Mouse (Mus musculus) intestine, postnatal 0 days (tissue): ENCODE results near the gene 6030445D17Rik. TPM values are rescaled to one million over a fixed set of nuclear protein-coding genes. Genes with fewer than 3 reads are reported as not detected.

ENCODE experiments used
- ATAC-seq: fragments of 200-750 bp; cut with Nextera tagmentation; 2 replicates; pipeline ENCODE4 v1.8.0; 2017; ENCODE audit warnings: mild to moderate bottlenecking, moderate TSS enrichment, moderate library complexity
- H3K27ac ChIP-seq: fragments of 300-500 bp; sonication (generic); 2 replicates; pipeline ENCODE4 v1.5.1; 2014; ENCODE audit warnings: mild to moderate bottlenecking, low read depth, low read length, moderate library complexity
- H3K27me3 ChIP-seq: fragments of 300-500 bp; sonication (generic); replicated peaks from 2 replicates; pipeline ENCODE4 v1.6.1; 2014; ENCODE audit warnings: low read length, mixed read lengths; ENCODE audit not compliant: control insufficient read depth, insufficient read depth
- H3K36me3 ChIP-seq: fragments of 300-500 bp; sonication (generic); 2 replicates; pipeline ENCODE4 v1.6.1; 2014; ENCODE audit warnings: mild to moderate bottlenecking, moderate library complexity; ENCODE audit not compliant: control insufficient read depth, insufficient read depth
- H3K4me1 ChIP-seq: fragments of 300-500 bp; sonication (generic); replicated peaks from 2 replicates; pipeline ENCODE4 v1.6.1; 2014; ENCODE audit warnings: antibody characterized with exemption, low read length, mixed read lengths; ENCODE audit not compliant: control insufficient read depth, insufficient read depth
- H3K4me2 ChIP-seq: fragments of 300-500 bp; sonication (generic); replicated peaks from 2 replicates; pipeline ENCODE4 v1.6.1; 2014; ENCODE audit warnings: low read depth, mild to moderate bottlenecking, moderate library complexity
- H3K4me3 ChIP-seq: fragments of 300-500 bp; sonication (generic); 2 replicates; pipeline ENCODE4 v1.5.1; 2014; ENCODE audit warnings: low read depth, low read length
- H3K9ac ChIP-seq: fragments of 300-500 bp; sonication (generic); 2 replicates; pipeline ENCODE4 v1.6.1; 2014; ENCODE audit warnings: mild to moderate bottlenecking, low read depth, low read length
- H3K9me3 ChIP-seq: fragments of 300-500 bp; sonication (generic); 2 replicates; pipeline ENCODE4 v1.6.1; 2016; ENCODE audit warnings: mixed run types; ENCODE audit not compliant: control insufficient read depth
- CTCF ChIP-seq: sonication (generic); IDR thresholded peaks from 2 replicates; pipeline ENCODE4 v1.5.1; 2016; ENCODE audit warnings: low read depth, mild to moderate bottlenecking, control low read depth, antibody characterized with exemption, moderate library complexity
- WGBS: fragments of 180-500 bp; shearing (Covaris S2); extraction: QIAGEN DNeasy Blood & Tissue Kit; methylation state at CpG from one replicate; pipeline ENCODE4 v1.1.7; 2014; 5-methylcytosine and 5-hydroxymethylcytosine counted together
- polyA plus RNA-seq: library from polyadenylated mRNA; unstranded; fragments of >200 nt; fragmentation: Nextera tagmentation; extraction: Ambion mirVana; gene quantifications from 2 replicates; pipeline ENCODE4 v1.2.1, GENCODE M21; 2015

6030445D17Rik gene
- polyA plus RNA-seq, 1 experiment from 2014 or later = 0.50 TPM

- Histone ChIP-seq H3K9ac (no peak overlapping the region), H3K27ac (no peak overlapping the region), H3K27me3 (no peaks in the 10 kb centered on the region), H3K4me3 (no peak overlapping the region), H3K4me1 (no peaks in the 10 kb centered on the region), H3K9me3 (no peaks in the 10 kb centered on the region), H3K4me2 (no peak overlapping the region), H3K36me3 (no peaks in the 10 kb centered on the region)
- no peak for ATAC-seq
- 74% methylated on average over 15 of the region's 15 CpGs for WGBS
- no peak for TF ChIP-seq CTCF
Measured at GRCm38 (mm10) chr4:136441354-136442043, 20.6 kb upstream of the 6030445D17Rik start.

GRCm38 (mm10) chr4:136444561-136444960, 17.5 kb upstream of the 6030445D17Rik start:
- no peaks in the 10 kb centered on the region for H3K27me3 ChIP-seq
- no peak for TF ChIP-seq CTCF
- no peak overlapping the region for H3K4me2 ChIP-seq
- ATAC-seq = peak; percentile 49; the same call in 1 of the 2 replicates
- no peaks in the 10 kb centered on the region for H3K36me3 ChIP-seq
- 55% methylated on average over 4 of the region's 4 CpGs for WGBS
- H3K27ac ChIP-seq = no peak overlapping the region
- H3K4me3 ChIP-seq = no peak overlapping the region
- H3K9ac ChIP-seq = no peak overlapping the region
- H3K9me3 ChIP-seq = no peaks in the 10 kb centered on the region
- no peaks in the 10 kb centered on the region for H3K4me1 ChIP-seq

GRCm38 (mm10) chr4:136449795-136450194, 12.3 kb upstream of the 6030445D17Rik start:
- TF ChIP-seq CTCF = no peak
- Histone ChIP-seq H3K4me2 (no peak overlapping the region), H3K27ac (no peak overlapping the region), H3K4me1 (no peaks in the 10 kb centered on the region; the same call in 1 of the 2 replicates), H3K27me3 (no peaks in the 10 kb centered on the region), H3K9me3 (no peaks in the 10 kb centered on the region), H3K36me3 (no peaks in the 10 kb centered on the region), H3K9ac (no peak overlapping the region), H3K4me3 (no peak overlapping the region)
- no peak for ATAC-seq
- 55% methylated on average over 5 of the region's 5 CpGs for WGBS

GRCm38 (mm10) chr4:136450271-136450670, 11.8 kb upstream of the 6030445D17Rik start:
- no peak for ATAC-seq
- H3K27me3 ChIP-seq = no peaks in the 10 kb centered on the region
- peak overlapping the region; percentile 92 for H3K27ac ChIP-seq
- no peaks in the 10 kb centered on the region; the same call in 1 of the 2 replicates for H3K4me1 ChIP-seq
- no peak overlapping the region for H3K4me2 ChIP-seq
- TF ChIP-seq CTCF = no peak
- 65% methylated on average over 4 of the region's 4 CpGs for WGBS
- no peaks in the 10 kb centered on the region for H3K36me3 ChIP-seq
- no peak overlapping the region for H3K9ac ChIP-seq
- H3K9me3 ChIP-seq = no peaks in the 10 kb centered on the region
- no peak overlapping the region for H3K4me3 ChIP-seq

GRCm38 (mm10) chr4:136451564-136451963, 10.5 kb upstream of the 6030445D17Rik start:
- TF ChIP-seq CTCF = no peak
- WGBS = 7% methylated on average over 6 of the region's 6 CpGs
- Histone ChIP-seq H3K4me3 (no peak overlapping the region), H3K9ac (no peak overlapping the region), H3K27me3 (no peaks in the 10 kb centered on the region), H3K4me1 (no peaks in the 10 kb centered on the region; the same call in 1 of the 2 replicates), H3K36me3 (no peaks in the 10 kb centered on the region), H3K9me3 (no peaks in the 10 kb centered on the region), H3K4me2 (no peak overlapping the region), H3K27ac (peak overlapping the region; percentile 92)
- peak; percentile 76 for ATAC-seq

- Histone ChIP-seq H3K9me3 (no peaks in the 10 kb centered on the region), H3K27ac (peak overlapping the region; percentile 92), H3K27me3 (no peaks in the 10 kb centered on the region), H3K4me3 (no peak overlapping the region), H3K4me2 (no peak overlapping the region), H3K36me3 (no peaks in the 10 kb centered on the region), H3K4me1 (no peaks in the 10 kb centered on the region; the same call in 1 of the 2 replicates), H3K9ac (no peak overlapping the region)
- WGBS = 61% methylated on average over 3 of the region's 3 CpGs
- ATAC-seq = no peak; the same call in 1 of the 2 replicates
- TF ChIP-seq CTCF = no peak
Measured at GRCm38 (mm10) chr4:136452286-136452685, 9.8 kb upstream of the 6030445D17Rik start.
